Mouse (Mus musculus) lung, postnatal 0 days (tissue): ENCODE measurements around the gene Scmh1. TPM values are rescaled to one million over a fixed set of nuclear protein-coding genes. Genes with fewer than 3 reads are reported as not detected.

Experiments used
- ATAC-seq: fragments of 200-750 bp; cut with Nextera tagmentation; 2 replicates; pipeline ENCODE4 v1.8.0; 2017; ENCODE audit warnings: moderate library complexity
- DNase-seq: peaks from one replicate; pipeline ENCODE4 v3.0.0-alpha.2; 2016; ENCODE audit warnings: low spot score
- H3K27ac ChIP-seq: fragments of 300-500 bp; sonication (generic); 2 replicates; pipeline ENCODE4 v1.5.1; 2014; ENCODE audit warnings: antibody characterized with exemption, mild to moderate bottlenecking, low read length, mixed read lengths
- H3K27me3 ChIP-seq: fragments of 300-500 bp; sonication (generic); replicated peaks from 2 replicates; pipeline ENCODE4 v1.6.1; 2014; ENCODE audit warnings: low read length, mixed read lengths; ENCODE audit not compliant: insufficient read depth
- H3K36me3 ChIP-seq: fragments of 300-500 bp; sonication (generic); 2 replicates; pipeline ENCODE4 v1.6.1; 2014; ENCODE audit warnings: low read length, mixed read lengths; ENCODE audit not compliant: insufficient read depth
- H3K4me1 ChIP-seq: fragments of 300-500 bp; sonication (generic); 2 replicates; pipeline ENCODE4 v1.6.1; 2014; ENCODE audit warnings: antibody characterized with exemption, low read depth, low read length, mixed read lengths; ENCODE audit not compliant: insufficient read depth
- H3K4me2 ChIP-seq: fragments of 300-500 bp; sonication (generic); replicated peaks from 2 replicates; pipeline ENCODE4 v1.6.1; 2014; ENCODE audit warnings: low read depth, mild to moderate bottlenecking, low read length, moderate library complexity, mixed read lengths
- H3K4me3 ChIP-seq: fragments of 300-500 bp; sonication (generic); 2 replicates; pipeline ENCODE4 v1.5.1; 2014; ENCODE audit warnings: low read depth, low read length
- H3K9ac ChIP-seq: fragments of 300-500 bp; sonication (generic); replicated peaks from 2 replicates; pipeline ENCODE4 v1.6.1; 2014; ENCODE audit warnings: low read depth, mild to moderate bottlenecking
- H3K9me3 ChIP-seq: fragments of 300-500 bp; sonication (generic); 2 replicates; pipeline ENCODE4 v1.6.1; 2016; ENCODE audit warnings: low read length, mixed read lengths
- CTCF ChIP-seq: IDR thresholded peaks from 2 replicates; pipeline ENCODE4 v1.5.1; 2016; ENCODE audit warnings: antibody characterized with exemption, mild to moderate bottlenecking
- EP300 ChIP-seq: IDR thresholded peaks from 2 replicates; pipeline ENCODE4 v1.6.1; 2016; ENCODE audit warnings: antibody characterized with exemption, mild to moderate bottlenecking, control low read depth
- WGBS: fragments of 180-500 bp; shearing (Covaris S2); extraction: QIAGEN DNeasy Blood & Tissue Kit; methylation state at CpG from one replicate; pipeline ENCODE4 v1.1.7; 2014; 5-methylcytosine and 5-hydroxymethylcytosine counted together
- polyA plus RNA-seq: library from polyadenylated mRNA; unstranded; fragments of >200 nt; fragmentation: Nextera tagmentation; extraction: Ambion mirVana; gene quantifications from 2 replicates; pipeline ENCODE4 v1.2.1, GENCODE M21; 2015

The Scmh1 gene
- polyA plus RNA-seq, 1 experiment from 2014 or later: 26.1 TPM

- TF ChIP-seq EP300 (no peak), CTCF (no peak)
- DNase-seq (peak; percentile 50), ATAC-seq (peak; percentile 37)
- H3K4me1 ChIP-seq: peaks cover 27% of the 10 kb centered on the region; the same call in 1 of the 2 replicates
- no peaks in the 10 kb centered on the region for H3K27me3 ChIP-seq
- H3K36me3 ChIP-seq: no peaks in the 10 kb centered on the region
- WGBS: 1% methylated on average over 27 of the region's 27 CpGs
- H3K4me3 ChIP-seq: peak overlapping the region; percentile 72
- H3K9ac ChIP-seq: peak overlapping the region; percentile 81
- peak overlapping the region; percentile 95 for H3K27ac ChIP-seq
- peak overlapping the region; percentile 92 for H3K4me2 ChIP-seq
- H3K9me3 ChIP-seq: no peaks in the 10 kb centered on the region
These were observed 165.5 kb downstream of the Scmh1 start for GRCm38 (mm10) chr4:120570438-120571069.

GRCm38 (mm10) chr4:120571070-120571464 is 166.0 kb downstream of the Scmh1 start:
- H3K4me2 ChIP-seq: peak overlapping the region; percentile 92
- WGBS: 50% methylated on average over 3 of the region's 3 CpGs
- H3K4me1 ChIP-seq: peaks cover 27% of the 10 kb centered on the region; the same call in 1 of the 2 replicates
- TF ChIP-seq CTCF (no peak), EP300 (peak; percentile 69)
- DNase-seq (peak; percentile 73), ATAC-seq (no peak)
- 0 out of 2 replicates have a peak overlapping the region, but pooled peaks have one; percentile 81 for H3K9ac ChIP-seq
- H3K36me3 ChIP-seq: no peaks in the 10 kb centered on the region
- H3K9me3 ChIP-seq: no peaks in the 10 kb centered on the region
- H3K4me3 ChIP-seq: peak overlapping the region; percentile 72
- no peaks in the 10 kb centered on the region for H3K27me3 ChIP-seq
- peak overlapping the region; percentile 95 for H3K27ac ChIP-seq

- Histone ChIP-seq H3K4me2 (no peak overlapping the region), H3K36me3 (no peaks in the 10 kb centered on the region), H3K4me3 (no peak overlapping the region), H3K27me3 (no peaks in the 10 kb centered on the region), H3K4me1 (peaks cover 27% of the 10 kb centered on the region; the same call in 1 of the 2 replicates), H3K9me3 (no peaks in the 10 kb centered on the region), H3K27ac (peak overlapping the region; percentile 38), H3K9ac (no peak overlapping the region)
- DNase-seq (peak; percentile 44), ATAC-seq (no peak)
- TF ChIP-seq CTCF (no peak), EP300 (no peak)
- WGBS: 9% methylated on average over 3 of the region's 3 CpGs
These were observed 166.6 kb downstream of the Scmh1 start for GRCm38 (mm10) chr4:120571691-120572090.

Other genes with a start within 250 kb of the Scmh1 start
- gene Edn2, start 244.1 kb upstream of the Scmh1 start, polyA plus RNA-seq: 0.12 and 0.18 TPM in 2 replicates
- 0.13 and 0.26 TPM in 2 replicates for gene Foxo6, start 117.9 kb upstream of the Scmh1 start, polyA plus RNA-seq
- 0.10 TPM in 1 of 2 replicates, not detected in the other for gene Slfnl1, start 127.0 kb downstream of the Scmh1 start, polyA plus RNA-seq
- gene Ctps, start 165.0 kb downstream of the Scmh1 start, polyA plus RNA-seq: 38.5 and 65.1 TPM in 2 replicates
- gene Gm8439, start 183.5 kb downstream of the Scmh1 start, polyA plus RNA-seq: not detected in 2 replicates